Mouse (Mus musculus): ENCODE data around the gene Vps72.

Gene Vps72

GRCm38 (mm10) chr3:95164840-95165239 is 54.0 kb downstream of the Vps72 start:
- DNase-seq (ENCODE audit: low read depth, low spot score) = no peak

- no peak for DNase-seq (ENCODE audit: low read depth, low spot score)
Observed at GRCm38 (mm10) chr3:95169996-95170395, 59.2 kb downstream of the Vps72 start.

- DNase-seq (ENCODE audit: low read depth, low spot score) = no peak
Observed at GRCm38 (mm10) chr3:95171105-95171504, 60.3 kb downstream of the Vps72 start.
